In genomic region chr11:69685526-69686148, GRCm38 (mm10) we compare ENCODE assay signal across 7 mouse cellular contexts. TPM values are rescaled to one million over a fixed set of nuclear protein-coding genes. Genes with fewer than 3 reads are reported as not detected.
DNase-seq lines count a peak whose midpoint lies in the region; ATAC-seq and TF ChIP-seq lines count a peak whose summit lies in the region.

Gene Tnfsf13 (minus strand): TSS chr11:69685784.

- TF ChIP-seq POLR2A in bone marrow, adult 2 months (IDR thresholded peaks at IDR 0.05; ENCODE audit: borderline replicate concordance, control insufficient read depth, low read depth, low read length): no peak; the same call in 1 of the 2 replicates

- ATAC-seq in forebrain, embryonic 13.5 days: no peak
- no peak for ATAC-seq in midbrain, embryonic 12.5 days (ENCODE audit: low FRiP score, low read depth)

- H3K36me3 ChIP-seq in forebrain, embryonic 13.5 days (ENCODE audit: poor library complexity, severe bottlenecking): no peaks in the 10 kb centered on the region
- H3K36me3 ChIP-seq in midbrain, embryonic 12.5 days: no peaks in the 10 kb centered on the region

- H3K4me1 ChIP-seq in bone marrow, adult 2 months (ENCODE audit: control insufficient read depth, insufficient read depth, low read length): peaks cover 3% of the 10 kb centered on the region
- peaks cover 36% of the 10 kb centered on the region for H3K4me1 ChIP-seq in forebrain, embryonic 13.5 days
- peaks cover 19% of the 10 kb centered on the region for H3K4me1 ChIP-seq in midbrain, embryonic 12.5 days

- intact Hi-C loops in heart, postnatal 25 days (cut with DNase I): loop anchor here (10.0 kb wide), 1 partner anchor 189 kb away; the partner anchor contains the start of gene Tmem95

- peak; percentile 81 for DNase-seq in NIH3T3 (ENCODE audit: low read depth)
- DNase-seq in heart, postnatal 25 days (ENCODE audit: low spot score): peak; percentile 87
- DNase-seq in layer of hippocampus, adult 9-11 months: peak; percentile 80
- no peak for DNase-seq in c-Kit-positive CD71-positive TER-119-positive erythroid progenitor cells, embryonic 14.5 days (ENCODE audit: low spot score)

- H3K4me3 ChIP-seq in bone marrow, adult 2 months (replicated peaks; ENCODE audit: control insufficient read depth, low read depth, low read length): peak within 1 kb of the TSS; percentile 38
- no peak within 1 kb of the TSS for H3K4me3 ChIP-seq in forebrain, embryonic 13.5 days
- no peak within 1 kb of the TSS for H3K4me3 ChIP-seq in midbrain, embryonic 12.5 days

- H3K27ac ChIP-seq in bone marrow, adult 2 months (ENCODE audit: control insufficient read depth, insufficient read depth, low read depth, low read length, poor library complexity): peak within 1 kb of the TSS; percentile 86
- H3K27ac ChIP-seq in forebrain, embryonic 13.5 days: peak within 1 kb of the TSS; percentile 6; the same call in 1 of the 2 replicates
- H3K27ac ChIP-seq in midbrain, embryonic 12.5 days (replicated peaks): no peak within 1 kb of the TSS

- no peak within 1 kb of the TSS for H3K4me2 ChIP-seq in forebrain, embryonic 13.5 days
- H3K4me2 ChIP-seq in midbrain, embryonic 12.5 days (replicated peaks): no peak within 1 kb of the TSS

- H3K9me3 ChIP-seq in forebrain, embryonic 13.5 days (replicated peaks): no peaks in the 10 kb centered on the region
- H3K9me3 ChIP-seq in midbrain, embryonic 12.5 days: no peaks in the 10 kb centered on the region

- H3K9ac ChIP-seq in forebrain, embryonic 13.5 days: no peak within 1 kb of the TSS; the same call in 1 of the 2 replicates
- H3K9ac ChIP-seq in midbrain, embryonic 12.5 days (replicated peaks): peak within 1 kb of the TSS; percentile 25; the same call in 1 of the 2 replicates

- TF ChIP-seq CTCF in bone marrow, adult 2 months (IDR thresholded peaks at IDR 0.05; ENCODE audit: control insufficient read depth, insufficient read depth, low read length): no peak

- 17% methylated on average over 10 of the region's 10 CpGs for WGBS in bone marrow, adult 2 months
- 51% methylated on average over 10 of the region's 10 CpGs for WGBS in forebrain, embryonic 13.5 days
- 58% methylated on average over 10 of the region's 10 CpGs for WGBS in midbrain, embryonic 12.5 days

- no peaks in the 10 kb centered on the region for H3K27me3 ChIP-seq in forebrain, embryonic 13.5 days
- H3K27me3 ChIP-seq in midbrain, embryonic 12.5 days: peaks cover 19% of the 10 kb centered on the region; the same call in 1 of the 2 replicates

RNA-seq across cellular contexts. Expression of gene Tnfsf13, which starts in this region (rescaled TPM):
- polyA plus RNA-seq in bone marrow, adult 2 months (2011; ENCODE audit: insufficient read depth, insufficient read length, low replicate concordance, missing spikeins): 2.3 and 3.1 TPM in 2 replicates
- polyA plus RNA-seq in forebrain, embryonic 13.5 days (2015; fragmentation: Nextera tagmentation; extraction: Ambion mirVana): 0.15 and 0.43 TPM in 2 replicates
- 1 to 10 TPM; 1.6 to 2.1 TPM for total RNA-seq in heart, postnatal 25 days (2021)
- 0.41 and 0.77 TPM in 2 replicates for polyA plus RNA-seq in midbrain, embryonic 12.5 days (2016; fragmentation: Nextera tagmentation; extraction: Ambion mirVana)
